Mouse (Mus musculus) liver, adult 2 months (tissue): Measurements from ENCODE around the gene Rarres1. TPM values are rescaled to one million over a fixed set of nuclear protein-coding genes. Genes with fewer than 3 reads are reported as not detected.
A peak's percentile ranks its signal among the peaks of the same experiment; 100 is the strongest.

Source experiments
- DNase-seq: peaks from one replicate; pipeline ENCODE4 v3.0.0-alpha.2; 2011; ENCODE audit warnings: low read depth, low spot score; ENCODE audit errors: extremely low read depth
- H3K27ac ChIP-seq: fragments of 200-500 bp; replicated peaks from 2 replicates; pipeline ENCODE4 v1.5.1; 2012; ENCODE audit warnings: low read depth, mild to moderate bottlenecking, control low read depth, inconsistent platforms, low read length; ENCODE audit not compliant: insufficient read depth
- H3K27me3 ChIP-seq: fragments of 200-500 bp; 2 replicates; pipeline ENCODE4 v1.6.1; 2012; ENCODE audit warnings: mild to moderate bottlenecking, moderate library complexity, low read length, inconsistent platforms; ENCODE audit not compliant: control insufficient read depth, insufficient read depth
- H3K36me3 ChIP-seq: fragments of 200-500 bp; 2 replicates; pipeline ENCODE4 v1.6.1; 2012; ENCODE audit warnings: low read length, inconsistent platforms; ENCODE audit not compliant: control insufficient read depth, insufficient read depth
- H3K4me1 ChIP-seq: fragments of 200-500 bp; 2 replicates; pipeline ENCODE4 v1.6.1; 2011; ENCODE audit warnings: low read length; ENCODE audit not compliant: control insufficient read depth, insufficient read depth
- H3K4me3 ChIP-seq: fragments of 200-500 bp; 2 replicates; pipeline ENCODE4 v1.5.1; 2011; ENCODE audit warnings: low read depth, mild to moderate bottlenecking, control low read depth, low read length, moderate library complexity; ENCODE audit not compliant: insufficient read depth
- H3K79me2 ChIP-seq: fragments of 200-500 bp; 2 replicates; pipeline ENCODE4 v1.6.1; 2012; ENCODE audit warnings: inconsistent platforms, mild to moderate bottlenecking, low read length, moderate library complexity; ENCODE audit not compliant: control insufficient read depth, insufficient read depth
- H3K9ac ChIP-seq: fragments of 200-500 bp; 2 replicates; pipeline ENCODE4 v1.6.1; 2012; ENCODE audit warnings: low read depth, mild to moderate bottlenecking, control low read depth, inconsistent platforms, low read length
- CTCF ChIP-seq: fragments of 200-500 bp; IDR thresholded peaks from 2 replicates; pipeline ENCODE4 v1.5.1; 2011; ENCODE audit warnings: low read depth, low read length, control low read depth
- POLR2A ChIP-seq: fragments of 200-500 bp; IDR thresholded peaks from 2 replicates; pipeline ENCODE4 v1.6.1; 2011; ENCODE audit warnings: low read length, control low read depth; ENCODE audit not compliant: insufficient read depth; ENCODE audit errors: extremely low read depth
- WGBS: fragments of 180-500 bp; shearing (Covaris S2); methylation state at CpG from one replicate; pipeline ENCODE4 v1.1.7; 2018; 5-methylcytosine and 5-hydroxymethylcytosine counted together
- polyA plus RNA-seq: library from polyadenylated mRNA; depleted of rRNA; stranded (reverse); fragments of >200 nt; gene quantifications from 2 replicates; pipeline ENCODE4 v1.2.3, GENCODE M21; 2012; rRNA removed
- total RNA-seq: library from RNA; depleted of rRNA; stranded (reverse); fragments of >200 nt; gene quantifications from 2 replicates; pipeline ENCODE4 v1.2.3, GENCODE M21; 2014; rRNA removed

The Rarres1 gene
- total and polyA plus RNA-seq, 2 experiments: 47.9 to 62.7 TPM

- H3K4me1 ChIP-seq: peaks cover 12% of the 10 kb centered on the region
- no peak overlapping the region for H3K4me3 ChIP-seq
- no peaks in the 10 kb centered on the region for H3K27me3 ChIP-seq
- TF ChIP-seq CTCF (no peak), POLR2A (no peak)
- WGBS: 31% methylated on average over 6 of the region's 6 CpGs
- peaks cover 6% of the 10 kb centered on the region; the same call in 1 of the 2 replicates for H3K79me2 ChIP-seq
- H3K36me3 ChIP-seq: peaks cover 40% of the 10 kb centered on the region
- DNase-seq: peak; percentile 94
- peak overlapping the region; percentile 62 for H3K27ac ChIP-seq
- no peak overlapping the region for H3K9ac ChIP-seq
Measured at GRCm38 (mm10) chr3:67434011-67434410, 81.3 kb downstream of the Rarres1 start.

- under 1% methylated on average over 24 of the region's 24 CpGs for WGBS
- Histone ChIP-seq H3K9ac (peak within 1 kb of the TSS; percentile 94), H3K4me1 (peaks cover 12% of the 10 kb centered on the region), H3K36me3 (peaks cover 12% of the 10 kb centered on the region; the same call in 1 of the 2 replicates), H3K79me2 (peaks cover 6% of the 10 kb centered on the region; the same call in 1 of the 2 replicates), H3K27me3 (no peaks in the 10 kb centered on the region), H3K4me3 (peak within 1 kb of the TSS; percentile 98), H3K27ac (peak within 1 kb of the TSS; percentile 69)
- TF ChIP-seq POLR2A (no peak), CTCF (peak; percentile 94)
- peak; percentile 82 for DNase-seq
Measured at GRCm38 (mm10) chr3:67429999-67430380, 85.3 kb downstream of the Rarres1 start, which contains the start of gene Gfm1. TSS of gene Gfm1 (plus strand) at chr3:67430096.

- TF ChIP-seq CTCF (0 out of 2 replicates have a peak, but pooled peaks have one; percentile 3), POLR2A (no peak)
- H3K36me3 ChIP-seq: peaks cover 11% of the 10 kb centered on the region; the same call in 1 of the 2 replicates
- H3K9ac ChIP-seq: no peak overlapping the region
- no peak for DNase-seq
- H3K27me3 ChIP-seq: no peaks in the 10 kb centered on the region
- 28% methylated on average over 8 of the region's 8 CpGs for WGBS
- peak overlapping the region; percentile 98; the same call in 1 of the 2 replicates for H3K4me3 ChIP-seq
- peaks cover 6% of the 10 kb centered on the region; the same call in 1 of the 2 replicates for H3K79me2 ChIP-seq
- H3K4me1 ChIP-seq: peaks cover 12% of the 10 kb centered on the region
- H3K27ac ChIP-seq: no peak overlapping the region
Measured at GRCm38 (mm10) chr3:67429338-67429998, 85.9 kb downstream of the Rarres1 start.

Other genes with a start within 250 kb of the Rarres1 start
- gene Mlf1, start 141.4 kb downstream of the Rarres1 start, total RNA-seq: 0.20 and 0.55 TPM in 2 replicates
- not detected in 2 replicates for gene Mlf1, start 141.4 kb downstream of the Rarres1 start, polyA plus RNA-seq
- not detected in 2 replicates for gene Gm17402, start 140.4 kb downstream of the Rarres1 start, total RNA-seq
- not detected in 2 replicates for gene Gm17402, start 140.4 kb downstream of the Rarres1 start, polyA plus RNA-seq
- 44.2 and 60.9 TPM in 2 replicates for gene Gfm1, start 85.4 kb downstream of the Rarres1 start, total RNA-seq
- gene Gfm1, start 85.4 kb downstream of the Rarres1 start, polyA plus RNA-seq: 32.6 and 34.0 TPM in 2 replicates
- gene Lxn, start 51.6 kb downstream of the Rarres1 start, total RNA-seq: 0.09 and 0.74 TPM in 2 replicates
- gene Lxn, start 51.6 kb downstream of the Rarres1 start, polyA plus RNA-seq: 2.8 TPM in 2 replicates
- 86.1 and 99.3 TPM in 2 replicates for gene Mfsd1, start 67.2 kb upstream of the Rarres1 start, total RNA-seq
- gene Mfsd1, start 67.2 kb upstream of the Rarres1 start, polyA plus RNA-seq: 60.3 and 66.1 TPM in 2 replicates